Mouse (Mus musculus): ENCODE results near the gene Soga3. TPM values are rescaled to one million over a fixed set of nuclear protein-coding genes. Genes with fewer than 3 reads are reported as not detected.

Gene Soga3
- total RNA-seq (2023; ENCODE audit: inconsistent age): not detected in 4 replicates

DNA sequence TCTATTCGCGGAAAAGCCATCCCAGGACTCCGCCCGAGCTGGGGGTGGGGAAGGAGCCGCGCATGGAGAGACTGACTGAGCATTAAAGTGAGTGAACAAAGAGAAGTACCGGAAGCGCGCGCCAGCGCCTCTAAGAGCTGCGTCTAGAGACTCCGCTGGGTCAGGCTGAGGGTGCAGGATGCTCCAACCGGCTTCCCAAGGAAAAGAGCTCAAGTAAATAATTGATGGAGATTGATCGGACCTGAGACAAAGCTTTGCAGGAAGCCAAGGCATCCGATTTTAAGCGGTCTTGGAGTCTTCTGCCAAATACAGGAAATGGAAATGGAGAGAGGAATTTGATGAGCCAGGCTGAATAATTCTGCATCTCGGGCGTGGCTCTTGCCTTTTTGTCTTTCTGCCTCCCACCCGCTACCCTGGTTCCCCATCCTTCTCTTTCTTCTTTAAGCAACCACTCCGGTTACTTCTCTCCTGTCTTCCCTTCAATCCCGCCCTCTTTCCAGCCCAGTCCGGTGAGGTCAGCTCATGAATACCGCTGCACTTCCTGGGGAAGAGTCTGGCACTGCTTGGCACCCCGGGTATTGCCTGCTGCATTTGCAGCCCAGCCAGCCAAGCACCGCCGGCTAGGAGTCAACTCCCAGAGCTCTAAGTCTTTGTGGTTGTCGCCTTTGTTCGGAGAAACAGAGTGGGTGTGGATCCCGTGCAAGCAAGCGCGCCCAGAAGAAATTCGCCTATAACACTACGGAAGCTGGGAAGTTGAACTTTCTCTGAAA, at the start of gene Soga3:
Soga3 (plus strand) TSS at position 274 of the 770 bp plus-strand sequence.

DNA sequence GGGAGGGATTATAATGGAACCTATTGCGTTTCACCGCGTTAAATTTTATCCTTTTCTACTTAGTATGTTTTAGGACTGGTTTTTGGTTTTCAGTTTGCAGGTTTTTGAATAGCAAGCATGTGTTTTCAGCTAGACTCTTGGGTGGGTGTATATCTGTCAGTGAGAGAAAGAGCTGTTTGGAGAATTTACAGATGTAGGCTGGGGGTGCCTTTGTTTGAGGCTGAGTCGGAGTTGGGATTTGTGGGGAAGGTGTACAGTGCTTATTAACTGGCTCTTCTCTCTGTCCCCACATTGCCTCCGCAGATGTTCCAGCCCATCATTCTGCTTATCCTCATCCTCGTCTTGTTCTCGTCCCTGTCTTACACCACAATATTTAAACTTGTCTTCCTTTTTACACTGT, 55.0 kb downstream of the Soga3 start, which contains the start of gene Gm49353:
Gm49353 (plus strand) TSS at position 313 of the 400 bp plus-strand sequence.

DNA sequence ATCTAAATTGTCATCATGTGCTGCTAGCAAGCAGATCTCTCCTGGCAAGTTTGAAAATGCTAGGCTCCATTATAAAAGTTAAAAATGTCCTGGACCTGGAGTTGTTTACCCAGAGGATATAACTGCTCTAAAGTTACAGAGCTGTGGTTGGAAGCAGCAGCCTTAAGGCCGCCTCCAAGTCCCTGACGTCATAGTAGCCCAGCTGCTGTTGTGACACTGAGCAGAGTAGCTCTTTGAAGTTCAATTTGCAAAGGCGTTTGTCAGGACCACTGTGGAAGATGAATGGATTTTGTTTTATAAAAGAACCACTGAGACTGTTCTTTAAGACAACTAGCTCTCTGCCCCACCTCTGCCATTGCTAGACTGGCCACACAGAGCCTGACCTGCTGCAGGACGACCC, 67.8 kb downstream of the Soga3 start, which contains the start of gene 9330159F19Rik:
9330159F19Rik (plus strand) TSS at position 154 of the 400 bp plus-strand sequence.

Other genes with a start within 250 kb of the Soga3 start
- gene 2310057J18Rik, start 157.5 kb upstream of the Soga3 start, total RNA-seq (2023; ENCODE audit: inconsistent age): not detected in 4 replicates
- not detected in 4 replicates for gene Gm49353, start 55.1 kb downstream of the Soga3 start, total RNA-seq (2023; ENCODE audit: inconsistent age)
- not detected in 4 replicates for gene 9330159F19Rik, start 67.8 kb downstream of the Soga3 start, total RNA-seq (2023; ENCODE audit: inconsistent age)
- 6.8 to 18.4 TPM (median 11.3 TPM) in 4 replicates for gene Echdc1, start 169.3 kb downstream of the Soga3 start, total RNA-seq (2023; ENCODE audit: inconsistent age)
- 68.9 to 81.0 TPM (median 74.2 TPM) in 4 replicates for gene Rnf146, start 218.6 kb downstream of the Soga3 start, total RNA-seq (2023; ENCODE audit: inconsistent age)